Mouse (Mus musculus) kidney, adult 2 months (tissue): ENCODE data around the gene BC051142.

ENCODE experiments used
- CTCF ChIP-seq: fragments of 200-500 bp; conservative IDR thresholded peaks from 2 replicates; pipeline ENCODE4 v1.5.1; 2011; ENCODE audit warnings: low read depth, mild to moderate bottlenecking, control low read depth, low read length, moderate library complexity, mixed read lengths; ENCODE audit not compliant: insufficient read depth, insufficient read length
- POLR2A ChIP-seq: fragments of 200-500 bp; IDR thresholded peaks from one replicate; pipeline ENCODE4 v1.6.1; 2011; ENCODE audit warnings: low read depth, low read length, control low read depth

DNA sequence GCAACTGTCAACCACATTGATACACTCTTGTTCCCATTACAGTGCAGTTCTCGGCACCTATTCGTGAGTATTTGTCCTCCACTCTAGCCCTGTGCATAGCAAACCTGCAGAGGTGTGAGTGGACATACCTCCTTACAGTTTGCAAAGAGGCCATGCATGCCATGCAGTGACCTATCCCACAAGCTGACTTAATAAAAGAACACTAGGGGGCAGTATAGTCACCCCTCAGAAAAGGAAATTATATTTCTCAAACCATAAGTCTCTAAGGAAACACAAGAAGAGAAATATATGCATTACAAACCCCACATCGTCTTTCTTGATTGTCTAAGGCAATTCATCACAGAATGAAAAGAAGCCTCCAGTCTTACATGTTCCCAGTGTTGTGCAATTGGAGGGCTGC lies 41.2 kb downstream of the BC051142 start:
- 0 out of 2 replicates have a peak, but pooled peaks have one; percentile 19 for TF ChIP-seq CTCF
- TF ChIP-seq POLR2A: no peak
